In genomic region chr6:120363688-120364522, GRCm38 (mm10) we compare ENCODE assay signal across 8 mouse cellular contexts. TPM values are rescaled to one million over a fixed set of nuclear protein-coding genes. Genes with fewer than 3 reads are reported as not detected.
DNase-seq lines count a peak whose midpoint lies in the region; ATAC-seq lines count a peak whose summit lies in the region.

Gene Kdm5a (plus strand): TSS chr6:120364124.
Gene Ccdc77 (minus strand): TSS chr6:120364374.

- H3K36me3 ChIP-seq in heart, embryonic 13.5 days: peaks cover 25% of the 10 kb centered on the region
- H3K36me3 ChIP-seq in liver, embryonic 12.5 days: peaks cover 24% of the 10 kb centered on the region
- peaks cover 8% of the 10 kb centered on the region; the same call in 1 of the 2 replicates for H3K36me3 ChIP-seq in stomach, embryonic 15.5 days

- H3K9me3 ChIP-seq in heart, embryonic 13.5 days: no peaks in the 10 kb centered on the region
- H3K9me3 ChIP-seq in liver, embryonic 12.5 days (replicated peaks): no peaks in the 10 kb centered on the region
- H3K9me3 ChIP-seq in stomach, embryonic 15.5 days: no peaks in the 10 kb centered on the region

- ATAC-seq in heart, embryonic 13.5 days (ENCODE audit: extremely low read depth, insufficient number of reproducible peaks, low FRiP score, low TSS enrichment): peak; percentile 86
- peak; percentile 95 for ATAC-seq in liver, embryonic 12.5 days
- peak; percentile 97 for ATAC-seq in stomach, embryonic 15.5 days (ENCODE audit: insufficient read depth, low FRiP score, low read depth)

- peak within 1 kb of the TSS; percentile 81 for H3K4me3 ChIP-seq in brown adipose tissue, adult 24 weeks (ENCODE audit: insufficient read depth, low read depth, low read length)
- H3K4me3 ChIP-seq in heart, embryonic 13.5 days: peak within 1 kb of the TSS; percentile 82
- peak within 1 kb of the TSS; percentile 97 for H3K4me3 ChIP-seq in liver, embryonic 12.5 days
- peak within 1 kb of the TSS; percentile 80 for H3K4me3 ChIP-seq in stomach, embryonic 15.5 days (replicated peaks)

- peaks cover 12% of the 10 kb centered on the region; the same call in 1 of the 2 replicates for H3K4me1 ChIP-seq in brown adipose tissue, adult 24 weeks (ENCODE audit: control insufficient read depth, insufficient read depth, insufficient read length, low read length)
- peaks cover 22% of the 10 kb centered on the region for H3K4me1 ChIP-seq in heart, embryonic 13.5 days
- H3K4me1 ChIP-seq in liver, embryonic 12.5 days: peaks cover 19% of the 10 kb centered on the region
- H3K4me1 ChIP-seq in stomach, embryonic 15.5 days: peaks cover 9% of the 10 kb centered on the region

- peak within 1 kb of the TSS; percentile 93 for H3K9ac ChIP-seq in heart, embryonic 13.5 days
- H3K9ac ChIP-seq in liver, embryonic 12.5 days: peak within 1 kb of the TSS; percentile 95
- H3K9ac ChIP-seq in stomach, embryonic 15.5 days: peak within 1 kb of the TSS; percentile 80

- WGBS in heart, embryonic 13.5 days: under 1% methylated on average over 71 of the region's 71 CpGs
- under 1% methylated on average over 71 of the region's 71 CpGs for WGBS in liver, embryonic 12.5 days (ENCODE audit: insufficient replicate concordance)
- WGBS in stomach, embryonic 15.5 days: under 1% methylated on average over 71 of the region's 71 CpGs

- peak; percentile 94 for DNase-seq in CD4-positive, CD25-positive, alpha-beta regulatory T cell, adult 2 months (ENCODE audit: low read depth, low spot score)
- peak; percentile 74 for DNase-seq in fat pad, adult 2 months (ENCODE audit: extremely low read depth, low read depth, low spot score)
- DNase-seq in kidney, postnatal 10 days: peak; percentile 95
- DNase-seq in natural killer cell, adult 2 months (ENCODE audit: low spot score in 2 of 2): peak; percentile 93 to 95

- H3K4me2 ChIP-seq in heart, embryonic 13.5 days: peak within 1 kb of the TSS; percentile 92
- H3K4me2 ChIP-seq in liver, embryonic 12.5 days: peak within 1 kb of the TSS; percentile 91
- H3K4me2 ChIP-seq in stomach, embryonic 15.5 days: peak within 1 kb of the TSS; percentile 75

- no peaks in the 10 kb centered on the region for H3K27me3 ChIP-seq in heart, embryonic 13.5 days (replicated peaks)
- H3K27me3 ChIP-seq in liver, embryonic 12.5 days (replicated peaks): no peaks in the 10 kb centered on the region
- H3K27me3 ChIP-seq in stomach, embryonic 15.5 days (replicated peaks): no peaks in the 10 kb centered on the region

- peak within 1 kb of the TSS; percentile 100 for H3K27ac ChIP-seq in brown adipose tissue, adult 24 weeks (replicated peaks; ENCODE audit: low read depth, low read length)
- H3K27ac ChIP-seq in heart, embryonic 13.5 days (replicated peaks): peak within 1 kb of the TSS; percentile 97
- peak within 1 kb of the TSS; percentile 95 for H3K27ac ChIP-seq in liver, embryonic 12.5 days
- peak within 1 kb of the TSS; percentile 99 for H3K27ac ChIP-seq in stomach, embryonic 15.5 days

RNA-seq across cellular contexts. Expression of gene Kdm5a, which starts in this region (rescaled TPM):
- 19.2 and 26.5 TPM in 2 replicates for polyA plus RNA-seq in brown adipose tissue, adult 24 weeks (2012; ENCODE audit: insufficient read depth, insufficient read length, missing spikeins)
- polyA plus RNA-seq in heart, embryonic 13.5 days (2015; fragmentation: Nextera tagmentation; extraction: Ambion mirVana): 28.8 and 29.4 TPM in 2 replicates
- 33.6 and 34.8 TPM in 2 replicates for polyA plus RNA-seq in liver, embryonic 12.5 days (2016; fragmentation: Nextera tagmentation; extraction: Ambion mirVana)
- polyA plus RNA-seq in stomach, embryonic 15.5 days (2015; fragmentation: Nextera tagmentation; extraction: Ambion mirVana): 38.6 and 41.7 TPM in 2 replicates

RNA-seq across cellular contexts. Expression of gene Ccdc77, which starts in this region (rescaled TPM):
- 3.6 TPM in 2 replicates for polyA plus RNA-seq in brown adipose tissue, adult 24 weeks (2012; ENCODE audit: insufficient read depth, insufficient read length, missing spikeins)
- 17.5 and 20.2 TPM in 2 replicates for polyA plus RNA-seq in heart, embryonic 13.5 days (2015; fragmentation: Nextera tagmentation; extraction: Ambion mirVana)
- 20.5 and 21.7 TPM in 2 replicates for polyA plus RNA-seq in liver, embryonic 12.5 days (2016; fragmentation: Nextera tagmentation; extraction: Ambion mirVana)
- polyA plus RNA-seq in stomach, embryonic 15.5 days (2015; fragmentation: Nextera tagmentation; extraction: Ambion mirVana): 20.6 and 22.8 TPM in 2 replicates

Comparison
In these comparisons a context has a peak if more than half of its experiments do, and no peak if none do; other contexts are left out.
1. Peak in every context shown above with its lines: DNase-seq, ATAC-seq, H3K4me3 ChIP-seq and H3K27ac ChIP-seq.